Mouse (Mus musculus) G1E (cell line): ENCODE measurements around the gene Alkbh4.

Experiments used
- CTCF ChIP-seq: IDR thresholded peaks from 2 replicates; pipeline ENCODE4 v1.5.1; 2012; ENCODE audit warnings: low read depth, low read length, inconsistent platforms, mixed read lengths
- GATA1 ChIP-seq: IDR thresholded peaks from 2 replicates; pipeline ENCODE4 v1.6.1; 2012; ENCODE audit warnings: borderline replicate concordance, low read length, inconsistent platforms, mixed read lengths
- GATA2 ChIP-seq: IDR thresholded peaks from 2 replicates; pipeline ENCODE4 v1.6.1; 2012; ENCODE audit warnings: low read depth, low read length, inconsistent platforms, borderline replicate concordance
- POLR2AphosphoS5 ChIP-seq: IDR thresholded peaks from 2 replicates; pipeline ENCODE4 v1.6.1; 2012; ENCODE audit warnings: low read depth, low read length, inconsistent platforms; ENCODE audit not compliant: insufficient replicate concordance
- TAL1 ChIP-seq: conservative IDR thresholded peaks from 2 replicates; pipeline ENCODE4 v1.6.1; 2012; ENCODE audit warnings: low read depth, low read length, inconsistent platforms, mixed read lengths

GRCm38 (mm10) chr5:136171363-136172341 is 35.7 kb downstream of the Alkbh4 start:
- no peak for TF ChIP-seq CTCF
- no peak for TF ChIP-seq GATA2
- no peak for TF ChIP-seq TAL1
- TF ChIP-seq GATA1, result no peak
- no peak for TF ChIP-seq POLR2AphosphoS5
